Mouse (Mus musculus) C2C12 (cell line): ENCODE data around the gene Tcp11x2.

Experiments
- CEBPB ChIP-seq: IDR thresholded peaks from one replicate; pipeline ENCODE4 v1.6.1; 2011; ENCODE audit warnings: low read depth, mild to moderate bottlenecking, control low read depth, moderate library complexity
- CTCF ChIP-seq: IDR thresholded peaks from one replicate; pipeline ENCODE4 v1.5.1; 2011; ENCODE audit not compliant: control insufficient read depth, insufficient read depth, insufficient read length
- MAX ChIP-seq: IDR thresholded peaks from one replicate; pipeline ENCODE4 v1.6.1; 2011; ENCODE audit warnings: mild to moderate bottlenecking, control low read depth
- MYOD1 ChIP-seq: IDR thresholded peaks from one replicate; pipeline ENCODE4 v1.6.1; 2011; ENCODE audit warnings: low read depth; ENCODE audit not compliant: control insufficient read depth, insufficient read length

DNA sequence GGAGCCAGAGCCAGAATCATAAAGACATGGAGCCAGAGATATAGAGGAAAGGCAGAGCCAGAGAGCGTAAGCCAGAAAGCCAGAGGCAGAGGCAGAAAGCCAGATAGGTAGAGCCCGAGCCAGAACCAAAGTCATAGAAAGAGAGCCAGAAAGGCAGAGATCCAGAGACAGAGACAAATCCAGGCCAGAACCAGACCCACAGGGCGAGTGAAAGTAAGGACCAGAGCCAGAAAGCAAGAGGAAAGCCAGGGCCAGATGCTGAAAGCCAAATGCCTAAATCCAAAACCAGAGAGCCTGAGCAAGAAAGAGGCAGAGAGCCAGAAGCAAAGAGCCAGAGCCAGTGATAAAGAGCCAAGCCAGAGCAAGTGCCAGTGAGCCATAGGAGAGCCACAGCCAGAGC is 5.8 kb downstream of the Tcp11x2 start:
- no peak for TF ChIP-seq CTCF
- TF ChIP-seq MYOD1: no peak
- TF ChIP-seq MAX: no peak
- TF ChIP-seq CEBPB: no peak
